8 mouse cellular contexts compared by ENCODE assay signal in genomic region chr6:84009172-84009872, GRCm38 (mm10). TPM values are rescaled to one million over a fixed set of nuclear protein-coding genes. Genes with fewer than 3 reads are reported as not detected.
DNase-seq lines count a peak whose midpoint lies in the region; ATAC-seq lines count a peak whose summit lies in the region.

No protein-coding gene starts in this region.

- H3K27ac ChIP-seq in forebrain, embryonic 13.5 days = no peak overlapping the region
- H3K27ac ChIP-seq in intestine, embryonic 14.5 days (ENCODE audit: low read depth) = peak overlapping the region; percentile 47; the same call in 1 of the 2 replicates
- H3K27ac ChIP-seq in midbrain, embryonic 14.5 days (replicated peaks; ENCODE audit: low read depth, low read length) = no peak overlapping the region

- H3K4me2 ChIP-seq in forebrain, embryonic 13.5 days = peak overlapping the region; percentile 83
- peak overlapping the region; percentile 85 for H3K4me2 ChIP-seq in intestine, embryonic 14.5 days (ENCODE audit: low read length)
- peak overlapping the region; percentile 78 for H3K4me2 ChIP-seq in midbrain, embryonic 14.5 days (ENCODE audit: low read length)

- H3K27me3 ChIP-seq in forebrain, embryonic 13.5 days = peaks cover 16% of the 10 kb centered on the region
- H3K27me3 ChIP-seq in intestine, embryonic 14.5 days (replicated peaks; ENCODE audit: control insufficient read depth, insufficient read depth, low read length) = no peaks in the 10 kb centered on the region
- H3K27me3 ChIP-seq in midbrain, embryonic 14.5 days (ENCODE audit: control insufficient read depth, insufficient read depth, low read length) = no peaks in the 10 kb centered on the region; the same call in 1 of the 2 replicates

- ATAC-seq in forebrain, embryonic 13.5 days = no peak
- ATAC-seq in intestine, embryonic 14.5 days (replicated peaks; ENCODE audit: low FRiP score, low TSS enrichment, low read depth) = no peak
- no peak for ATAC-seq in midbrain, embryonic 14.5 days (ENCODE audit: low FRiP score, low TSS enrichment)

- WGBS in forebrain, embryonic 13.5 days = 23% methylated on average over 8 of the region's 8 CpGs
- 16% methylated on average over 8 of the region's 8 CpGs for WGBS in intestine, embryonic 14.5 days
- WGBS in midbrain, embryonic 14.5 days = 27% methylated on average over 8 of the region's 8 CpGs

- H3K36me3 ChIP-seq in forebrain, embryonic 13.5 days (ENCODE audit: poor library complexity, severe bottlenecking) = no peaks in the 10 kb centered on the region
- no peaks in the 10 kb centered on the region for H3K36me3 ChIP-seq in intestine, embryonic 14.5 days (ENCODE audit: control insufficient read depth, insufficient read depth, low read length)
- no peaks in the 10 kb centered on the region for H3K36me3 ChIP-seq in midbrain, embryonic 14.5 days (ENCODE audit: control insufficient read depth, insufficient read depth, low read length)

- DNase-seq in embryo, embryonic 10.5 days (ENCODE audit: low spot score) = peak; percentile 15
- DNase-seq in embryo, embryonic 10 days (ENCODE audit: low spot score) = no peak
- peak; percentile 49 for DNase-seq in intestine, embryonic 14.5 days (ENCODE audit: low spot score)
- peak; percentile 17 for DNase-seq in midbrain, embryonic 14.5 days
- DNase-seq in cerebellum, adult 11 months = no peak
- no peak for DNase-seq in cerebellum, postnatal 25 days
- no peak for DNase-seq in adrenal gland, postnatal 36 days

- peak overlapping the region; percentile 63; the same call in 1 of the 2 replicates for H3K9ac ChIP-seq in forebrain, embryonic 13.5 days
- H3K9ac ChIP-seq in intestine, embryonic 14.5 days (ENCODE audit: low read length) = peak overlapping the region; percentile 29; the same call in 1 of the 2 replicates
- H3K9ac ChIP-seq in midbrain, embryonic 14.5 days (replicated peaks; ENCODE audit: low read length) = no peak overlapping the region

- no peaks in the 10 kb centered on the region for H3K9me3 ChIP-seq in forebrain, embryonic 13.5 days (replicated peaks)
- H3K9me3 ChIP-seq in intestine, embryonic 14.5 days (ENCODE audit: control insufficient read depth, low read length) = no peaks in the 10 kb centered on the region
- no peaks in the 10 kb centered on the region for H3K9me3 ChIP-seq in midbrain, embryonic 14.5 days (ENCODE audit: control insufficient read depth, low read length)

- H3K4me1 ChIP-seq in forebrain, embryonic 13.5 days = peaks cover 26% of the 10 kb centered on the region
- H3K4me1 ChIP-seq in intestine, embryonic 14.5 days (replicated peaks; ENCODE audit: control insufficient read depth, insufficient read depth, low read length) = peaks cover 21% of the 10 kb centered on the region
- H3K4me1 ChIP-seq in midbrain, embryonic 14.5 days (ENCODE audit: control insufficient read depth, insufficient read depth, low read length) = peaks cover 22% of the 10 kb centered on the region

- peak overlapping the region; percentile 42 for H3K4me3 ChIP-seq in forebrain, embryonic 13.5 days
- H3K4me3 ChIP-seq in intestine, embryonic 14.5 days (ENCODE audit: low read depth, low read length) = peak overlapping the region; percentile 40
- peak overlapping the region; percentile 38 for H3K4me3 ChIP-seq in midbrain, embryonic 14.5 days (replicated peaks; ENCODE audit: low read depth, low read length)

RNA-seq across cellular contexts. Expression of gene Dysf, which starts 0.9 kb away (rescaled TPM):
- 1.3 and 2.1 TPM in 2 replicates for polyA plus RNA-seq in forebrain, embryonic 13.5 days (2015; fragmentation: Nextera tagmentation; extraction: Ambion mirVana)
- polyA plus RNA-seq in intestine, embryonic 14.5 days (2014; fragmentation: Nextera tagmentation; extraction: Ambion mirVana) = 10.8 and 11.1 TPM in 2 replicates
- 1.3 and 2.9 TPM in 2 replicates for polyA plus RNA-seq in midbrain, embryonic 14.5 days (2014; fragmentation: Nextera tagmentation; extraction: Ambion mirVana)
- total RNA-seq in adrenal gland, postnatal 36 days (2021) = 10 to 100 TPM; 47.5 to 51.0 TPM

Comparison
In these comparisons a context has a peak if more than half of its experiments do, and no peak if none do; other contexts are left out.
1. DNase-seq: peak in embryo, embryonic 10.5 days (single experiment), intestine, embryonic 14.5 days (single experiment) and midbrain, embryonic 14.5 days (single experiment); none in embryo, embryonic 10 days (single experiment), cerebellum, adult 11 months (single experiment), cerebellum, postnatal 25 days (0 of 2) and adrenal gland, postnatal 36 days (0 of 2).
2. Peak in every context shown above with its lines, with median percentiles within 50 percentile points of each other: H3K4me2 ChIP-seq and H3K4me3 ChIP-seq.